Mouse (Mus musculus) natural killer cell, adult 2 months (primary cell): ENCODE data around the gene Tmbim7.
A peak's percentile ranks its signal among the peaks of the same experiment; 100 is the strongest.

ENCODE experiments used
- DNase-seq, 2 experiments: peaks; one replicate each; pipeline ENCODE4 v3.0.0; 2022; ENCODE audit warnings: low spot score in 2 of 2

Tmbim7 gene

GRCm38 (mm10) chr5:3665225-3665624 is 14.2 kb downstream of the Tmbim7 start:
- no peak for DNase-seq

GRCm38 (mm10) chr5:3666585-3666984 is 15.6 kb downstream of the Tmbim7 start:
- peak; percentile 40 to 57 for DNase-seq

GRCm38 (mm10) chr5:3669938-3670554 is 19.1 kb downstream of the Tmbim7 start:
- DNase-seq = peak; percentile 8 to 35

- no peak for DNase-seq
These were observed 37.3 kb downstream of the Tmbim7 start for GRCm38 (mm10) chr5:3688298-3688697.

GRCm38 (mm10) chr5:3691283-3691682 is 40.3 kb downstream of the Tmbim7 start:
- DNase-seq = no peak

- DNase-seq = no peak
These were observed 42.0 kb downstream of the Tmbim7 start for GRCm38 (mm10) chr5:3692956-3693355.

GRCm38 (mm10) chr5:3695191-3695590 is 44.2 kb downstream of the Tmbim7 start:
- DNase-seq = no peak

- DNase-seq = no peak
These were observed 45.0 kb downstream of the Tmbim7 start for GRCm38 (mm10) chr5:3696031-3696430.

- no peak for DNase-seq
These were observed 49.0 kb downstream of the Tmbim7 start for GRCm38 (mm10) chr5:3700025-3700424.

- no peak for DNase-seq
These were observed 51.2 kb downstream of the Tmbim7 start for GRCm38 (mm10) chr5:3702180-3702579.

- DNase-seq = no peak
These were observed 64.8 kb downstream of the Tmbim7 start for GRCm38 (mm10) chr5:3715800-3716199.

GRCm38 (mm10) chr5:3719371-3719770 is 68.4 kb downstream of the Tmbim7 start:
- no peak for DNase-seq

- no peak for DNase-seq
These were observed 71.9 kb downstream of the Tmbim7 start for GRCm38 (mm10) chr5:3722873-3723272.

- DNase-seq = no peak
These were observed 72.4 kb downstream of the Tmbim7 start for GRCm38 (mm10) chr5:3723415-3723814.

GRCm38 (mm10) chr5:3725491-3725890 is 74.5 kb downstream of the Tmbim7 start:
- DNase-seq = no peak

GRCm38 (mm10) chr5:3728820-3729219 is 77.8 kb downstream of the Tmbim7 start:
- DNase-seq = no peak
